20 mouse cellular contexts compared by ENCODE assay signal in the genomic region with DNA sequence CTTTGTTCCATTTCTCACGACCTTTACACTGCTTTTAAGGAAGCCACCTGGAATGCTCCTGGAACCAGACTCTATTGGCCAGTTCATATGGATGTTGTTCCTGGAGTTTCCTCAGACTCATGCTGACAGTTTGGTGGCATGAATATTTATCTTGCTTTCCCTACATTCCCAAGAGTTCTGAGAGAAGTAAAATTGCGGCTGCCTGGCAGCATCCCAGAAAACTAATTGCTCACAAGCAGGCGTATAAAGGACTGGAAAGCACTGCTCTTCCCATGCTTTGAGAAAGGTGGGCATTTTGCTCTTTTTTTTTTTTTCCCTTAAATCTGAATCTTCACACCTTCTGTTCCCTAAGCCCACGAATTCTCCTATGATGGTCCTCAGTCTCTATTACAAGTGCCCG.
DNase-seq lines count a peak whose midpoint lies in the region; ATAC-seq and TF ChIP-seq lines count a peak whose summit lies in the region.
"Had no signal": no experiment of that assay in that cellular context is flagged by ENCODE, and none has a peak within 500 bp of the region (broad histone marks: within the 10 kb centered on the region; RNA-seq: fewer than 3 reads in every experiment).

No protein-coding gene starts in this region.

- no peak overlapping the region for H3K4me3 ChIP-seq in forebrain, embryonic 14.5 days (ENCODE audit: low read depth, low read length)
- no peak overlapping the region for H3K4me3 ChIP-seq in forebrain, embryonic 12.5 days (replicated peaks)
- H3K4me3 ChIP-seq in layer of hippocampus, adult 2 months = no peak overlapping the region
- H3K4me3 ChIP-seq: embryonic facial prominence, embryonic 12.5 days; heart, embryonic 12.5 days; intestine, embryonic 15.5 days; limb, embryonic 12.5 days; liver, embryonic 15.5 days; midbrain, embryonic 12.5 days had no signal

- no peak for TF ChIP-seq CTCF in layer of hippocampus, adult 2 months (conservative IDR thresholded peaks at IDR 0.05)

- no peak overlapping the region for H3K9ac ChIP-seq in forebrain, embryonic 14.5 days (ENCODE audit: low read length)
- no peak overlapping the region for H3K9ac ChIP-seq in forebrain, embryonic 12.5 days
- H3K9ac ChIP-seq: embryonic facial prominence, embryonic 12.5 days; heart, embryonic 12.5 days; intestine, embryonic 15.5 days; limb, embryonic 12.5 days; liver, embryonic 15.5 days; midbrain, embryonic 12.5 days had no signal

- no peaks in the 10 kb centered on the region for H3K9me3 ChIP-seq in forebrain, embryonic 14.5 days (replicated peaks; ENCODE audit: control insufficient read depth, low read length)
- no peaks in the 10 kb centered on the region for H3K9me3 ChIP-seq in forebrain, embryonic 12.5 days
- H3K9me3 ChIP-seq: embryonic facial prominence, embryonic 12.5 days; heart, embryonic 12.5 days; intestine, embryonic 15.5 days; limb, embryonic 12.5 days; liver, embryonic 15.5 days; midbrain, embryonic 12.5 days had no signal

- H3K27ac ChIP-seq in forebrain, embryonic 14.5 days (ENCODE audit: low read depth, low read length) = no peak overlapping the region
- H3K27ac ChIP-seq in forebrain, embryonic 12.5 days = no peak overlapping the region
- H3K27ac ChIP-seq in layer of hippocampus, adult 2 months = no peak overlapping the region
- H3K27ac ChIP-seq: embryonic facial prominence, embryonic 12.5 days; intestine, embryonic 15.5 days; limb, embryonic 12.5 days; liver, embryonic 15.5 days; midbrain, embryonic 12.5 days had no signal

- peak; percentile 47 for DNase-seq in forebrain, embryonic 14.5 days (ENCODE audit: low spot score)
- peak; percentile 8 to 17 for DNase-seq in layer of hippocampus, adult 2 months (ENCODE audit: low spot score in 2 of 2)
- no peak for DNase-seq in layer of hippocampus, postnatal 25 days (ENCODE audit: extremely low spot score in 1 of 2, low spot score in 1 of 2)
- peak; percentile 6 to 18 for DNase-seq in layer of hippocampus, postnatal 10 days (ENCODE audit: low spot score in 2 of 2)
- DNase-seq in right cerebral cortex, postnatal 36 days (ENCODE audit: low spot score in 2 of 2) = peak; percentile 4 to 8
- no peak for DNase-seq in adrenal gland, adult 8-10 months
- DNase-seq in ovary, adult 18-20 months (ENCODE audit: low spot score) = no peak
- DNase-seq: cerebellum, postnatal 25 days; gastrocnemius, postnatal 25 days; heart, postnatal 4 days; kidney, postnatal 25 days; lung, postnatal 36 days; thymus, adult 18-20 months had no signal

- H3K4me1 ChIP-seq in forebrain, embryonic 14.5 days (ENCODE audit: control insufficient read depth, insufficient read depth, low read length) = no peaks in the 10 kb centered on the region
- no peaks in the 10 kb centered on the region for H3K4me1 ChIP-seq in forebrain, embryonic 12.5 days
- H3K4me1 ChIP-seq: embryonic facial prominence, embryonic 12.5 days; heart, embryonic 12.5 days; intestine, embryonic 15.5 days; limb, embryonic 12.5 days; liver, embryonic 15.5 days; midbrain, embryonic 12.5 days had no signal

- no peak for ATAC-seq in forebrain, embryonic 14.5 days
- no peak for ATAC-seq in forebrain, embryonic 12.5 days (ENCODE audit: low FRiP score)
- ATAC-seq: intestine, embryonic 15.5 days had no signal

- H3K4me2 ChIP-seq in forebrain, embryonic 14.5 days (ENCODE audit: low read length) = no peak overlapping the region
- no peak overlapping the region for H3K4me2 ChIP-seq in forebrain, embryonic 12.5 days
- H3K4me2 ChIP-seq: embryonic facial prominence, embryonic 12.5 days; heart, embryonic 12.5 days; intestine, embryonic 15.5 days; limb, embryonic 12.5 days; liver, embryonic 15.5 days; midbrain, embryonic 12.5 days had no signal

- no peaks in the 10 kb centered on the region for H3K27me3 ChIP-seq in forebrain, embryonic 14.5 days (replicated peaks; ENCODE audit: control insufficient read depth, insufficient read depth, low read length)
- no peaks in the 10 kb centered on the region for H3K27me3 ChIP-seq in forebrain, embryonic 12.5 days
- H3K27me3 ChIP-seq: embryonic facial prominence, embryonic 12.5 days; heart, embryonic 12.5 days; intestine, embryonic 15.5 days; limb, embryonic 12.5 days; liver, embryonic 15.5 days; midbrain, embryonic 12.5 days had no signal

- H3K36me3 ChIP-seq in forebrain, embryonic 14.5 days (ENCODE audit: control insufficient read depth, insufficient read depth, low read length) = no peaks in the 10 kb centered on the region
- no peaks in the 10 kb centered on the region for H3K36me3 ChIP-seq in forebrain, embryonic 12.5 days (replicated peaks)
- H3K36me3 ChIP-seq: embryonic facial prominence, embryonic 12.5 days; heart, embryonic 12.5 days; intestine, embryonic 15.5 days; limb, embryonic 12.5 days; liver, embryonic 15.5 days; midbrain, embryonic 12.5 days had no signal

- 63% methylated on average over 5 of the region's 5 CpGs for WGBS in forebrain, embryonic 14.5 days
- 83% methylated on average over 5 of the region's 5 CpGs for WGBS in forebrain, embryonic 12.5 days

Comparison
In these comparisons a context has a peak if more than half of its experiments do, and no peak if none do; other contexts are left out.
1. DNase-seq: peak in forebrain, embryonic 14.5 days (single experiment), layer of hippocampus, adult 2 months (2 of 2), layer of hippocampus, postnatal 10 days (2 of 2) and right cerebral cortex, postnatal 36 days (2 of 2); none in layer of hippocampus, postnatal 25 days (0 of 2), adrenal gland, adult 8-10 months (single experiment) and ovary, adult 18-20 months (single experiment).